Mouse (Mus musculus): ENCODE measurements around the gene Uba1. TPM values are rescaled to one million over a fixed set of nuclear protein-coding genes. Genes with fewer than 3 reads are reported as not detected.
"Not testable (repeated sequence)": the region's sequence is repeated elsewhere in the genome, so short reads cannot be mapped to it uniquely, and the experiment has no call there.

The Uba1 gene
- polyA plus RNA-seq, 1 experiment from 2014 or later = 188 TPM

- H3K27ac ChIP-seq (replicated peaks) = no peak overlapping the region
- no peaks in the 10 kb centered on the region for H3K27me3 ChIP-seq
- no peaks in the 10 kb centered on the region for H3K9me3 ChIP-seq (replicated peaks)
Observed at GRCm38 (mm10) chrX:20705083-20705402, 46.9 kb downstream of the Uba1 start.

GRCm38 (mm10) chrX:20728681-20729080, 70.6 kb downstream of the Uba1 start:
- 76% methylated on average over 5 of the region's 5 CpGs for WGBS
- no peak for ATAC-seq (ENCODE audit: insufficient number of reproducible peaks, low FRiP score, low TSS enrichment, low read depth)
- no peak overlapping the region for H3K4me3 ChIP-seq (replicated peaks)

More at GRCm38 (mm10) chrX:20705083-20705402, 46.9 kb downstream of the Uba1 start:
- H3K9ac ChIP-seq = no peak overlapping the region
- no peaks in the 10 kb centered on the region for H3K4me1 ChIP-seq
- H3K4me3 ChIP-seq (replicated peaks) = peak overlapping the region; percentile 62
- WGBS = 29% methylated on average over 3 of the region's 3 CpGs
- H3K4me2 ChIP-seq (replicated peaks) = peak overlapping the region; percentile 45
- ATAC-seq (ENCODE audit: insufficient number of reproducible peaks, low FRiP score, low TSS enrichment, low read depth) = no peak
- no peaks in the 10 kb centered on the region for H3K36me3 ChIP-seq

GRCm38 (mm10) chrX:20730048-20730447, 71.9 kb downstream of the Uba1 start:
- H3K4me2 ChIP-seq (replicated peaks); H3K27ac ChIP-seq (replicated peaks): not testable (repeated sequence)
- WGBS = 56% methylated on average over 10 of the region's 10 CpGs

More at GRCm38 (mm10) chrX:20728681-20729080, 70.6 kb downstream of the Uba1 start:
- no peak overlapping the region for H3K27ac ChIP-seq (replicated peaks)
- no peaks in the 10 kb centered on the region for H3K4me1 ChIP-seq
- no peak overlapping the region for H3K9ac ChIP-seq
- H3K27me3 ChIP-seq = no peaks in the 10 kb centered on the region
- H3K9me3 ChIP-seq (replicated peaks) = no peaks in the 10 kb centered on the region
- H3K4me2 ChIP-seq (replicated peaks) = no peak overlapping the region
- no peaks in the 10 kb centered on the region for H3K36me3 ChIP-seq

More at GRCm38 (mm10) chrX:20730048-20730447, 71.9 kb downstream of the Uba1 start:
- ATAC-seq (ENCODE audit: insufficient number of reproducible peaks, low FRiP score, low TSS enrichment, low read depth); H3K4me1 ChIP-seq; H3K27me3 ChIP-seq; H3K9ac ChIP-seq; H3K9me3 ChIP-seq (replicated peaks); H3K4me3 ChIP-seq (replicated peaks); H3K36me3 ChIP-seq: not testable (repeated sequence)

Other genes with a start within 250 kb of the Uba1 start
- gene Jade3, start 232.6 kb upstream of the Uba1 start, polyA plus RNA-seq (2015; fragmentation: Nextera tagmentation; extraction: Ambion mirVana) = 4.8 and 5.3 TPM in 2 replicates
- gene Rgn, start 108.5 kb upstream of the Uba1 start, polyA plus RNA-seq (2015; fragmentation: Nextera tagmentation; extraction: Ambion mirVana) = 0.29 and 0.30 TPM in 2 replicates
- 58.8 and 60.4 TPM in 2 replicates for gene Rbm10, start 40.8 kb upstream of the Uba1 start, polyA plus RNA-seq (2015; fragmentation: Nextera tagmentation; extraction: Ambion mirVana)
- gene Ndufb11, start 40.7 kb upstream of the Uba1 start, polyA plus RNA-seq (2015; fragmentation: Nextera tagmentation; extraction: Ambion mirVana) = 222 and 231 TPM in 2 replicates
- 126 and 139 TPM in 2 replicates for gene Cdk16, start 29.6 kb downstream of the Uba1 start, polyA plus RNA-seq (2015; fragmentation: Nextera tagmentation; extraction: Ambion mirVana)
- gene Usp11, start 45.6 kb downstream of the Uba1 start, polyA plus RNA-seq (2015; fragmentation: Nextera tagmentation; extraction: Ambion mirVana) = 48.6 and 55.7 TPM in 2 replicates
- 111 and 122 TPM in 2 replicates for gene Araf, start 139.5 kb downstream of the Uba1 start, polyA plus RNA-seq (2015; fragmentation: Nextera tagmentation; extraction: Ambion mirVana)
- 43.2 and 44.4 TPM in 2 replicates for gene Timp1, start 211.8 kb downstream of the Uba1 start, polyA plus RNA-seq (2015; fragmentation: Nextera tagmentation; extraction: Ambion mirVana)

All from embryonic facial prominence, embryonic 15.5 days (tissue).